Mouse (Mus musculus) bone marrow macrophage, adult 2 months (primary cell): Measurements from ENCODE around the gene Col3a1. TPM values are rescaled to one million over a fixed set of nuclear protein-coding genes. Genes with fewer than 3 reads are reported as not detected.

Experiments
- H3K27ac ChIP-seq: 2 replicates; pipeline ENCODE4 v1.5.1; 2012; ENCODE audit warnings: low read depth, low read length; ENCODE audit not compliant: insufficient read depth
- H3K4me1 ChIP-seq: 2 replicates; pipeline ENCODE4 v1.6.1; 2012; ENCODE audit warnings: low read length; ENCODE audit not compliant: control insufficient read depth, insufficient read depth
- H3K4me3 ChIP-seq: 2 replicates; pipeline ENCODE4 v1.5.1; 2012; ENCODE audit warnings: mild to moderate bottlenecking, low read length, moderate library complexity; ENCODE audit not compliant: insufficient read depth
- CTCF ChIP-seq: IDR thresholded peaks from 2 replicates; pipeline ENCODE4 v1.5.1; 2012; ENCODE audit warnings: low read depth, mild to moderate bottlenecking, low read length, moderate library complexity
- POLR2A ChIP-seq: IDR thresholded peaks from 2 replicates; pipeline ENCODE4 v1.6.1; 2012; ENCODE audit warnings: mild to moderate bottlenecking, low read depth, low read length, borderline replicate concordance
- polyA plus RNA-seq: library from polyadenylated mRNA; stranded (reverse); fragments of >200 nt; gene quantifications from 2 replicates; pipeline ENCODE4 v1.2.4, GENCODE M21; 2012; ENCODE audit not compliant: missing spikeins, insufficient read depth, insufficient read length

Gene Col3a1
- polyA plus RNA-seq, 1 experiment, result 6.6 TPM

DNA sequence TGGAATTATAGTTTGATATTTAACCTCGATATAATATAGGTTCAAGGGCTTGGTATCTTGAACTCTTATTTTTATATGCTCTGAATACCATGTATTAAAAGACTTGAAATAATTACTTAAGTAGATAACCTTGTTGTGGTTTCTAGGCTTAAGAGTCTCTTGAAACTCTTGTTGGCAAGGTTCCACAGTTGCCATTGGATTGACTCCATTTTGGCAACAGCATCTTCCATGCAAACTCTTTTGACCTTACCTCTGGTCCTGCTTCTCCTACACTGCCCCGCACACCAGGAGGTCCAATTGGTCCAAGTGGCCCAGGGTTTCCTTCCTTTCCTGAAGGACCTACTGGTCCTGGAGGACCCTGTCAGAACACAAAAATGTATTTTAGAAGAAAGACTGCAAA lies 70.5 kb downstream of the Col3a1 start:
- Histone ChIP-seq H3K4me3 (no peak overlapping the region), H3K4me1 (no peaks in the 10 kb centered on the region), H3K27ac (no peak overlapping the region)
- TF ChIP-seq POLR2A (no peak), CTCF (no peak)

Other genes with a start within 250 kb of the Col3a1 start
- gene Col5a2, start 191.7 kb downstream of the Col3a1 start, polyA plus RNA-seq, result 4.8 and 5.4 TPM in 2 replicates